Mouse (Mus musculus): ENCODE data around the gene Gm35315. TPM values are rescaled to one million over a fixed set of nuclear protein-coding genes. Genes with fewer than 3 reads are reported as not detected.
"Not testable (repeated sequence)": the region's sequence is repeated elsewhere in the genome, so short reads cannot be mapped to it uniquely, and the experiment has no call there.

The Gm35315 gene
- polyA plus RNA-seq, 1 experiment from 2014 or later, result 0.32 TPM

DNA sequence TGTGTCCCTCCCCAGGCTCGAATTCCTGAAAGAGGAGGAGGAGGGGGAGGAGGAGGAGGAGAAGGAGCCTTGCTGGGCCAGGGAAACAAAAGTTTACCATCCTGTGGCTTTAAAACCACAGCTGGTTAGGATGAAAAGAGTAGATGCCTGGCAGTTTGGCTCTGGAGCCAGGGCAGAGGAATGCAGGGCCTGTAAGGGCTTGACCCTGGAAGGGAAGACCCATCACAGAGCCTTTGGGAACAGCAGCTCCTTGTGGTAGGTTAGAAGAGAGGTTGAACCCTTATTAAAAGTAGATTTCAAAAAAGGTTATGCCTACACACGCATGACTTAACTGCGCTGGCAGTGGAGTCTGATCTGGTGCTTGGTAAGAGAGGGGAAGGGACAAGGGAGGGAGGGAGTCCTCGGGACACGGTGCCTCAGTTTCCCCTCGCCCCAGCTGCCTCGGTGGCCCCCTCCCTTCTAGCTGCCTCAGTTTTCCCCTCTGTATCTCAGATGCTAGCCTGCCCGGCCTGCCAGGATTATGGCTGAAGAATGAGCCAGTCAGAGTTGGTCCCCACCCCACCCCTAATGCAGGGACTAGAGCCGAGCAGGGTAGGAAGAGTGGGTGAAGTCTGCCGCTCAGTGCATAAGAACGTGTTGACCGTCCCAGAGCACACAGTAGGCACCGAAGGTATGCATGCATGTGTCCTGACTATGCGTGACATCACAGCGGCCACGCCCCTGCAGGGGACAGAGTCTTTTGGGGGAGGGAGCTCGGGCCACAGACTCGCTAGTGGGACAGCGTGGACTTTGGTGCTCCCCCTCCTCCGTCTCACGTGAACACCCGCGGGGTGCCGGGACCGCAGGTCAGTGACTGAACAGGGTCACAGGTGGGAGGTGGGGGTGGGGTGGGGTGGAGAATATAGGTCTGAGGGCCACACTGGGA, 5.7 kb upstream of the Gm35315 start, which contains the start of gene Plcxd1:
Gene Plcxd1, plus strand, starts transcription at position 314 of the 925 bp plus-strand sequence.
- no peak for ATAC-seq (ENCODE audit: low read depth)
- no peaks in the 10 kb centered on the region for H3K27me3 ChIP-seq
- no peak within 1 kb of the TSS for H3K9ac ChIP-seq
- peaks cover 28% of the 10 kb centered on the region for H3K4me1 ChIP-seq (replicated peaks)
- peak within 1 kb of the TSS; percentile 35; the same call in 1 of the 2 replicates for H3K4me3 ChIP-seq
- WGBS, result 4% methylated on average over 25 of the region's 25 CpGs
- H3K4me2 ChIP-seq, result peak within 1 kb of the TSS; percentile 63
- H3K9me3 ChIP-seq, result no peaks in the 10 kb centered on the region
- H3K27ac ChIP-seq (replicated peaks), result no peak within 1 kb of the TSS
- H3K36me3 ChIP-seq, result peaks cover 25% of the 10 kb centered on the region

DNA sequence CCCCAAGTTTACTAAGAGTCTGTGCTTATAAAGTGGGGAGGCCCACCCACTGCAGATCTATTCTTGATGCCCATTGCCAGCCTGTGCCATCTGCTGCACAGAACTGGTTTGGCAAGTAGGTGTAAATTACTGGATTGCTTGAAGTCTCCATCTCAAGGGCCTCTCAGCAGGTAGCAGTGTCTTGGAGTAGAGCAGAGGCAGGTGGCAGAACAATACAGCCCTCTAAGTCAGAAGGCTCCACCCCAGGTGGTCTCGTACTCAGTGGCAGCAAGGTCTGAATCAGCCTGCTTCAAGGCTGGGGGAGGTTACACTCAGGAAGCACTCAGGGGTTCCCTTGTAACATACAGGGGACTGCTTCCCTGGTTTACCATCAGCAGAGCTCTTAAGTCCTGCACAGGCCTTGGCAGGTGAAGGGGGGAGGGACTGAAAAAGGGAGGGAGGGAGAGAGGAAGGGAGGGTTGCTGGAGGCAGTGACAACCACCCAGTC, 4.8 kb upstream of the Gm35315 start:
- 12% methylated on average over 1 of the region's 1 CpGs for WGBS
- no peak for ATAC-seq (ENCODE audit: low read depth)
- no peak overlapping the region for H3K9ac ChIP-seq
- H3K4me2 ChIP-seq, result no peak overlapping the region
- H3K4me3 ChIP-seq, result no peak overlapping the region
- H3K9me3 ChIP-seq, result no peaks in the 10 kb centered on the region
- H3K36me3 ChIP-seq, result peaks cover 16% of the 10 kb centered on the region
- peaks cover 32% of the 10 kb centered on the region for H3K4me1 ChIP-seq (replicated peaks)
- H3K27me3 ChIP-seq, result no peaks in the 10 kb centered on the region
- no peak overlapping the region for H3K27ac ChIP-seq (replicated peaks)

DNA sequence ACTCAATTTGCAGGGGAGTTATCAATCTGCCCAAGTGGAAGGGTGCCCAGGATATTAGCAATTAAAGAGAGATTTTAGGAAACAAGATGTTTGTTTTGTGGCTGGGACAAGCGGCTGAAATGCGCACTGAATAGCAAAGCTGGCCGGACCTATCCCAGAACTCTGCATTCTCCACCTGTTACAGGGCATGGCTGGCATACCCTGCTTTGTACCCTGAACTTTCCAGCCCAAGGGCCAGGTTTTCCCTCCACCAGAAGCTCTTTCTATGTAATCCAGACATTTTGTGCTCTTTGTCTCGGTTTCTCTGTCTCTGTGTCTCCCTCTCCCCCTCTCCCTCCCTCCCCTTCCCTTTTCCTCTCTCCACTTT, 610 bp upstream of the Gm35315 start:
- Histone ChIP-seq H3K4me3 (peak overlapping the region; percentile 41), H3K4me2 (peak overlapping the region; percentile 61), H3K9ac (peak overlapping the region; percentile 75), H3K27ac (replicated peaks) (peak overlapping the region; percentile 2; the same call in 1 of the 2 replicates), H3K27me3 (no peaks in the 10 kb centered on the region), H3K4me1 (replicated peaks) (peaks cover 8% of the 10 kb centered on the region), H3K36me3 (no peaks in the 10 kb centered on the region), H3K9me3 (no peaks in the 10 kb centered on the region)
- ATAC-seq (ENCODE audit: low read depth), result peak; percentile 41
- WGBS, result 7% methylated on average over 4 of the region's 4 CpGs

DNA sequence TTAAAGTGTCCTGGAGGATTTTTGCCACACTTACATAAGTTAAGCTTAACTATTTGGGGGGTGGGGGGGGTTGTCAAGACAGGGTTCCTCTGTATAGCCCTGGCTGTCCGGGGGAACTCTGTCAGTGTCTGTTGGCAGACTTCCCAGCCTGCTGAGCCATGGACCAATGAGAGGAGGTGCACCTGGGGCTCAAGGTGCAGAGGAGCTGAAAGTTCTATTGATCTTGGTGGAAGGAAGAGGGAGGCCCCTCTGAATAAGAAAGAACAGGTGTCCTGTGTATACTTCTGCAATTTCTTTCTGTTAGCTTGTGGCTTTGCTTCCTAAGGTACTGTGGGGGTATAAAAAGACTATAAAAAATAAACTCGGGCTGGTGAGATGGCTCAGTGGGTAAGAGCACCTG, 2.7 kb downstream of the Gm35315 start:
- no peaks in the 10 kb centered on the region for H3K27me3 ChIP-seq
- no peaks in the 10 kb centered on the region for H3K9me3 ChIP-seq
- no peak overlapping the region for H3K9ac ChIP-seq
- no peak for ATAC-seq (ENCODE audit: low read depth)
- no peak overlapping the region for H3K4me2 ChIP-seq
- H3K36me3 ChIP-seq, result no peaks in the 10 kb centered on the region
- H3K27ac ChIP-seq (replicated peaks), result no peak overlapping the region
- 77% methylated on average over 2 of the region's 2 CpGs for WGBS
- no peak overlapping the region for H3K4me3 ChIP-seq
- peaks cover 8% of the 10 kb centered on the region for H3K4me1 ChIP-seq (replicated peaks)

DNA sequence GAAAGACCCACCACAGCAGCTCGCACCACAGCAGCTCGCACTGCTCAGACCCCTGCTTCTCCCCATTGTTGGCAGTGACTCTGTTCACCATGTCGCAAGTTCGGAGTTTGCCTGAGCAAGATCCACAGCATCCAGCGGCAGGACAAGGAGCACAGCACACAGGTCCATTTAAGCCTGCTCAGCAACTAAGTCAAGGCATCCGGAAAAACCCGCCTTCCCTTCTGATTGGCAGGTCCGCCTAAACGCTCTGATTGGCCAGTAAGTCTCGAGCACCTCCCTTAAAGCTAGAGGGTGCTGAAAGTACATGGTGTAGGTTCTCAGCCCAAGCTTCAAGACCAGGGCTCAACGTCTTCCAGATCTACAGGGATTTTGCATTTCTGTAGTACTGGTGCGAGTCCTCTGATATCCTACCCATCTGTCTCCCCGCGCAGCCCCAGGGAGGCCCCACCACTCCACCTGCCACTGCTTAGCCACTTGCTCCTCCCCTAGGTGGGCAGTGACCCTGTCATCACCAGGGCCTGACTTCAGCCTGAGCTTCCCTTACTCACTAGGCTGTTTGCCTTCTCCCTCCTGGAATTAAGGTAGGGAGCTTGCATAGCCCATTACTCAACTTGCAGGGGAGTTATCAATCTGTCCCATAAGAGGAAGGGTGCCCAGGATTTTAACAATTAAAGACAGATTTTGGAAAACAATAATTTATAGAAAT, 7.9 kb downstream of the Gm35315 start:
- 37% methylated on average over 14 of the region's 14 CpGs for WGBS
- Histone ChIP-seq H3K9ac (no peak overlapping the region), H3K27me3 (no peaks in the 10 kb centered on the region), H3K27ac (replicated peaks) (no peak overlapping the region), H3K9me3 (peaks cover 7% of the 10 kb centered on the region), H3K4me2 (no peak overlapping the region), H3K4me1 (replicated peaks) (no peaks in the 10 kb centered on the region), H3K36me3 (no peaks in the 10 kb centered on the region), H3K4me3 (no peak overlapping the region)
- ATAC-seq (ENCODE audit: low read depth), result no peak

DNA sequence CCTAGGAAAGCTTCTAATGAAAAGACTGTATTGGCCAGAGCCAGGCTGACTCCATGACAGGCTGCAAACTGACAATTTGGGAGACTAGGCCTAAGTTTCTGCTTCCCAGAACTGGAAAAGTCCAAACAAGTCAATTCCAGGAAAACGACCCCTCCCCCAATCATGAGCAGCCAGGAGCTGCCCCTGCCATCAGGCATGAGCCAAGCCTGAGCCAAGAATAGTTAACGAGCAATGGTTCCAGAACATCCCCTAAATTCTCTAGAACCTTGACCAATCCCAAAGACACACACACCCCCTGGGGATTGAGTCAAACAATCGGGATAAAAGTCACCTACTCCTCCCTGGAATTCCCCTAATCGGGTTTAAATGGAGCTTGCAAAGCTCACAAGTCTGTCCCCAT, 11.3 kb downstream of the Gm35315 start:
- Histone ChIP-seq H3K36me3 (peaks cover 12% of the 10 kb centered on the region; the same call in 1 of the 2 replicates), H3K27me3 (no peaks in the 10 kb centered on the region), H3K9me3 (peaks cover 29% of the 10 kb centered on the region), H3K4me1 (replicated peaks) (no peaks in the 10 kb centered on the region), H3K4me3 (no peak overlapping the region), H3K4me2 (no peak overlapping the region), H3K27ac (replicated peaks) (no peak overlapping the region), H3K9ac (no peak overlapping the region)
- ATAC-seq (ENCODE audit: low read depth), result no peak
- 85% methylated on average over 4 of the region's 4 CpGs for WGBS

DNA sequence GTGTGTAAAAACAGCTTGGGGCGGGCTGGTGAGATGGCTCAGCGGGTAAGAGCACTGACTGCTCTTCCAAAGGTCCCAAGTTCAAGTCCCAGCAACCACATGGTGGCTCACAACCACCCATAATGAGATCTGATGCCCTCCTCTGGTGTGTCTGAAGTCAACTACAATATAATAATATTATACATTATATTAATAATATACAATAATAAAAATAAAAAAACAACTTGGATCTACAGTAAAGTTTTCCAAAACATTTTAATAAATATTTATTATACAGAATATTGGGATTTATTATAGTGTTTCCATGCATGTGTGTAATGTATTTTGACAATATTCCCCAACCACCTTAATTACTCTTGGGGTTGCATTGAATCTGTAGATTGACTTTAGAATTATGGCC, 21.8 kb downstream of the Gm35315 start, which contains the start of gene Gm17655:
Gene Gm17655, minus strand, starts transcription at position 101 of the 400 bp plus-strand sequence.
- WGBS, result no CpG with 5 or more reads among the region's 2 CpGs
- not testable (repeated sequence) for H3K4me3 ChIP-seq; ATAC-seq (ENCODE audit: low read depth); H3K4me2 ChIP-seq; H3K9ac ChIP-seq; H3K36me3 ChIP-seq; H3K27me3 ChIP-seq; H3K27ac ChIP-seq (replicated peaks); H3K4me1 ChIP-seq (replicated peaks)
- H3K9me3 ChIP-seq, result peaks cover 29% of the 10 kb centered on the region

DNA sequence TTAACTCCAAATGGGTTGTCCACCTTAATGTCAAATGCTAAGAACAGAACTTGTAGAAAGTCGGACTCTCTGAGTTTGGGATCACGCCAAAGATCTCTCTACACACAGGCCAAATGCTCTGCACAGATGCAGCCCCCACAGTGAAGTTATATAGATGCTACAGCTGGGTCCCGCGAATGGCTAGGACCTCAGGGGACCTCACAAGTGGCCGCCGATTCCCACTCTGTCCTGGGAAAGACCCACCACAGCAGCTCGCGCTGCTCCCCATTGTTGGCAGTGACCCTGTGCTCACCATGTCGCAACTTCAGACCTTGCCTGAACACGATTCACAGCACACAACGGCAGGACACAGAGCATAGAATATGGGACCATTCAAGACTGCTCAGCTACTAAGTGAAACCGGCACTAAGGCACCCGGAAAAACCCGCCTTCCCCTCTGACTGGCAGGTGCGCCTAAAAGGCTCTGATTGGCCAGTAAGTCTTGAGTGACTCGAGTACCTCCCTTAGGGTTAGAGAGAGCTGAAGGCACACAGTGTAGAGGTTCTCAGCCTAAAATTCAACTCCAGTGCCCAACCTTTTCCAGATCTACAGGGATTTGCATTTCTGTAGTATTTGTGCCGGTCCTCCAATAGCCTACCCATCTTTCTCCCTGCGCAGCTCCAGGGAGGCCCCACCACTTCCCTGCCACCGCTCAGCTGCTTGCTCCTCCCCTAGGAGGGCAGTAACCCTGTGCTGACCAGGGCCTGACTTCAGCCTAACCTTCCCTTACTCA, 36.4 kb downstream of the Gm35315 start:
- peak; percentile 98 for ATAC-seq (ENCODE audit: low read depth)
- Histone ChIP-seq H3K4me1 (replicated peaks) (peaks cover 7% of the 10 kb centered on the region; the same call in 1 of the 2 replicates), H3K27me3 (no peaks in the 10 kb centered on the region), H3K9me3 (peaks cover 6% of the 10 kb centered on the region; the same call in 1 of the 2 replicates), H3K9ac (peak overlapping the region; percentile 72), H3K27ac (replicated peaks) (peak overlapping the region; percentile 72), H3K36me3 (no peaks in the 10 kb centered on the region), H3K4me2 (peak overlapping the region; percentile 58), H3K4me3 (peak overlapping the region; percentile 54)
- WGBS, result 2% methylated on average over 19 of the region's 19 CpGs

Other genes with a start within 250 kb of the Gm35315 start
- 0.45 and 0.49 TPM in 2 replicates for gene Gm15446, start 171.0 kb downstream of the Gm35315 start, polyA plus RNA-seq (2015; fragmentation: Nextera tagmentation; extraction: Ambion mirVana)
- 25.7 and 27.0 TPM in 2 replicates for gene Zfp932, start 97.9 kb downstream of the Gm35315 start, polyA plus RNA-seq (2015; fragmentation: Nextera tagmentation; extraction: Ambion mirVana)
- 3.5 and 4.0 TPM in 2 replicates for gene Gm17655, start 21.9 kb downstream of the Gm35315 start, polyA plus RNA-seq (2015; fragmentation: Nextera tagmentation; extraction: Ambion mirVana)
- gene Plcxd1, start 5.5 kb upstream of the Gm35315 start, polyA plus RNA-seq (2015; fragmentation: Nextera tagmentation; extraction: Ambion mirVana), result 1.8 and 2.4 TPM in 2 replicates
- gene Gtpbp6, start 13.8 kb upstream of the Gm35315 start, polyA plus RNA-seq (2015; fragmentation: Nextera tagmentation; extraction: Ambion mirVana), result 49.4 and 58.0 TPM in 2 replicates
- 11.8 and 12.5 TPM in 2 replicates for gene Zfp605, start 15.7 kb upstream of the Gm35315 start, polyA plus RNA-seq (2015; fragmentation: Nextera tagmentation; extraction: Ambion mirVana)
- 99.2 and 102 TPM in 2 replicates for gene Chfr, start 41.4 kb upstream of the Gm35315 start, polyA plus RNA-seq (2015; fragmentation: Nextera tagmentation; extraction: Ambion mirVana)
- gene Golga3, start 82.3 kb upstream of the Gm35315 start, polyA plus RNA-seq (2015; fragmentation: Nextera tagmentation; extraction: Ambion mirVana), result 20.0 and 20.5 TPM in 2 replicates
- 23.8 and 24.3 TPM in 2 replicates for gene Ankle2, start 136.6 kb upstream of the Gm35315 start, polyA plus RNA-seq (2015; fragmentation: Nextera tagmentation; extraction: Ambion mirVana)
- 82.1 and 92.5 TPM in 2 replicates for gene Pgam5, start 175.5 kb upstream of the Gm35315 start, polyA plus RNA-seq (2015; fragmentation: Nextera tagmentation; extraction: Ambion mirVana)
- gene Pxmp2, start 191.8 kb upstream of the Gm35315 start, polyA plus RNA-seq (2015; fragmentation: Nextera tagmentation; extraction: Ambion mirVana), result 8.1 and 8.7 TPM in 2 replicates
- 6.1 and 8.1 TPM in 2 replicates for gene Pole, start 191.9 kb upstream of the Gm35315 start, polyA plus RNA-seq (2015; fragmentation: Nextera tagmentation; extraction: Ambion mirVana)
- 5.8 and 6.0 TPM in 2 replicates for gene P2rx2, start 248.8 kb upstream of the Gm35315 start, polyA plus RNA-seq (2015; fragmentation: Nextera tagmentation; extraction: Ambion mirVana)